Mouse (Mus musculus): ENCODE data around the gene Trip12.

Trip12 gene

GRCm38 (mm10) chr1:84777455-84777854, 62.9 kb downstream of the Trip12 start:
- DNase-seq: no peak

GRCm38 (mm10) chr1:84758843-84759242, 81.5 kb downstream of the Trip12 start:
- DNase-seq: no peak

GRCm38 (mm10) chr1:84742156-84742555, 98.2 kb downstream of the Trip12 start:
- DNase-seq: no peak

GRCm38 (mm10) chr1:84740080-84740479, 100.2 kb downstream of the Trip12 start:
- no peak for DNase-seq

- DNase-seq: no peak
These were observed 103.2 kb downstream of the Trip12 start for GRCm38 (mm10) chr1:84737097-84737496.

- no peak for DNase-seq
These were observed 106.5 kb downstream of the Trip12 start for GRCm38 (mm10) chr1:84733799-84734198.

GRCm38 (mm10) chr1:84731763-84732162, 108.6 kb downstream of the Trip12 start:
- no peak for DNase-seq

- DNase-seq: no peak
These were observed 117.5 kb downstream of the Trip12 start for GRCm38 (mm10) chr1:84722841-84723240.

GRCm38 (mm10) chr1:84722371-84722770, 117.9 kb downstream of the Trip12 start:
- no peak for DNase-seq

- no peak for DNase-seq
These were observed 118.4 kb downstream of the Trip12 start for GRCm38 (mm10) chr1:84721942-84722341.

- no peak for DNase-seq
These were observed 130.2 kb downstream of the Trip12 start for GRCm38 (mm10) chr1:84709810-84710785.

GRCm38 (mm10) chr1:84709406-84709805, 130.9 kb downstream of the Trip12 start:
- no peak for DNase-seq

- no peak for DNase-seq
These were observed 140.1 kb downstream of the Trip12 start for GRCm38 (mm10) chr1:84700254-84700653.

GRCm38 (mm10) chr1:84697136-84697535, 143.2 kb downstream of the Trip12 start:
- DNase-seq: peak; percentile 62

GRCm38 (mm10) chr1:84695517-84696411, 144.6 kb downstream of the Trip12 start, which contains the start of gene Dner:
Gene Dner, minus strand, starts transcription at chr1:84696221.
- DNase-seq: peak; percentile 72

- no peak for DNase-seq
These were observed 145.4 kb downstream of the Trip12 start for GRCm38 (mm10) chr1:84694688-84695474.

GRCm38 (mm10) chr1:84677910-84678309, 162.4 kb downstream of the Trip12 start:
- DNase-seq: no peak
